Mouse (Mus musculus): ENCODE measurements around the gene Ubxn10. TPM values are rescaled to one million over a fixed set of nuclear protein-coding genes. Genes with fewer than 3 reads are reported as not detected.

Ubxn10 gene
- polyA plus RNA-seq, 1 experiment from 2014 or later = 3.4 TPM

GRCm38 (mm10) chr4:138762266-138762665 lies 25.3 kb upstream of the Ubxn10 start:
- Histone ChIP-seq H3K4me3 (ENCODE audit: low read depth, low read length) (no peak overlapping the region), H3K9me3 (replicated peaks; ENCODE audit: control insufficient read depth, low read length) (no peaks in the 10 kb centered on the region), H3K4me2 (ENCODE audit: low read length) (no peak overlapping the region), H3K27me3 (replicated peaks; ENCODE audit: control insufficient read depth, insufficient read depth, low read length) (no peaks in the 10 kb centered on the region), H3K9ac (ENCODE audit: low read length) (no peak overlapping the region), H3K36me3 (ENCODE audit: control insufficient read depth, insufficient read depth, low read length) (no peaks in the 10 kb centered on the region), H3K27ac (ENCODE audit: low read depth, low read length) (no peak overlapping the region), H3K4me1 (ENCODE audit: control insufficient read depth, insufficient read depth, low read length) (no peaks in the 10 kb centered on the region)
- DNase-seq (ENCODE audit: low spot score) = no peak
- no peak for ATAC-seq
- 83% methylated on average over 9 of the region's 9 CpGs for WGBS

GRCm38 (mm10) chr4:138757416-138757815 lies 20.4 kb upstream of the Ubxn10 start, which contains the start of gene Pla2g2f:
Gene Pla2g2f (minus strand): TSS chr4:138757626.
- Histone ChIP-seq H3K36me3 (ENCODE audit: control insufficient read depth, insufficient read depth, low read length) (no peaks in the 10 kb centered on the region), H3K27me3 (replicated peaks; ENCODE audit: control insufficient read depth, insufficient read depth, low read length) (no peaks in the 10 kb centered on the region), H3K4me1 (ENCODE audit: control insufficient read depth, insufficient read depth, low read length) (no peaks in the 10 kb centered on the region), H3K4me3 (ENCODE audit: low read depth, low read length) (no peak within 1 kb of the TSS), H3K27ac (ENCODE audit: low read depth, low read length) (no peak within 1 kb of the TSS), H3K9me3 (replicated peaks; ENCODE audit: control insufficient read depth, low read length) (no peaks in the 10 kb centered on the region), H3K4me2 (ENCODE audit: low read length) (no peak within 1 kb of the TSS), H3K9ac (ENCODE audit: low read length) (no peak within 1 kb of the TSS)
- WGBS = 81% methylated on average over 8 of the region's 8 CpGs
- DNase-seq (ENCODE audit: low spot score) (no peak), ATAC-seq (no peak)

- DNase-seq (ENCODE audit: low spot score) = no peak
- Histone ChIP-seq H3K9ac (ENCODE audit: low read length) (no peak overlapping the region), H3K36me3 (ENCODE audit: control insufficient read depth, insufficient read depth, low read length) (no peaks in the 10 kb centered on the region), H3K9me3 (replicated peaks; ENCODE audit: control insufficient read depth, low read length) (no peaks in the 10 kb centered on the region), H3K4me1 (ENCODE audit: control insufficient read depth, insufficient read depth, low read length) (no peaks in the 10 kb centered on the region), H3K4me2 (ENCODE audit: low read length) (no peak overlapping the region), H3K4me3 (ENCODE audit: low read depth, low read length) (no peak overlapping the region), H3K27ac (ENCODE audit: low read depth, low read length) (no peak overlapping the region), H3K27me3 (replicated peaks; ENCODE audit: control insufficient read depth, insufficient read depth, low read length) (no peaks in the 10 kb centered on the region)
- ATAC-seq = no peak
- 77% methylated on average over 11 of the region's 11 CpGs for WGBS
Measured at GRCm38 (mm10) chr4:138755983-138756382, 19.0 kb upstream of the Ubxn10 start.

- Histone ChIP-seq H3K9ac (ENCODE audit: low read length) (no peak overlapping the region), H3K27ac (ENCODE audit: low read depth, low read length) (no peak overlapping the region), H3K4me2 (ENCODE audit: low read length) (no peak overlapping the region), H3K9me3 (replicated peaks; ENCODE audit: control insufficient read depth, low read length) (no peaks in the 10 kb centered on the region), H3K36me3 (ENCODE audit: control insufficient read depth, insufficient read depth, low read length) (no peaks in the 10 kb centered on the region), H3K27me3 (replicated peaks; ENCODE audit: control insufficient read depth, insufficient read depth, low read length) (no peaks in the 10 kb centered on the region), H3K4me3 (ENCODE audit: low read depth, low read length) (no peak overlapping the region), H3K4me1 (ENCODE audit: control insufficient read depth, insufficient read depth, low read length) (no peaks in the 10 kb centered on the region)
- no peak for ATAC-seq
- DNase-seq (ENCODE audit: low spot score) = no peak
- WGBS = 69% methylated on average over 4 of the region's 4 CpGs
Measured at GRCm38 (mm10) chr4:138755439-138755838, 18.5 kb upstream of the Ubxn10 start.

- Histone ChIP-seq H3K9ac (ENCODE audit: low read length) (no peak overlapping the region), H3K9me3 (replicated peaks; ENCODE audit: control insufficient read depth, low read length) (no peaks in the 10 kb centered on the region), H3K4me1 (ENCODE audit: control insufficient read depth, insufficient read depth, low read length) (no peaks in the 10 kb centered on the region), H3K4me3 (ENCODE audit: low read depth, low read length) (no peak overlapping the region), H3K27me3 (replicated peaks; ENCODE audit: control insufficient read depth, insufficient read depth, low read length) (no peaks in the 10 kb centered on the region), H3K36me3 (ENCODE audit: control insufficient read depth, insufficient read depth, low read length) (no peaks in the 10 kb centered on the region), H3K4me2 (ENCODE audit: low read length) (no peak overlapping the region), H3K27ac (ENCODE audit: low read depth, low read length) (no peak overlapping the region)
- DNase-seq (ENCODE audit: low spot score) = no peak
- ATAC-seq = no peak
- 88% methylated on average over 9 of the region's 9 CpGs for WGBS
Measured at GRCm38 (mm10) chr4:138754432-138754831, 17.5 kb upstream of the Ubxn10 start.

GRCm38 (mm10) chr4:138753608-138754007 lies 16.6 kb upstream of the Ubxn10 start:
- no peak overlapping the region for H3K4me3 ChIP-seq (ENCODE audit: low read depth, low read length)
- no peaks in the 10 kb centered on the region for H3K4me1 ChIP-seq (ENCODE audit: control insufficient read depth, insufficient read depth, low read length)
- H3K27me3 ChIP-seq (replicated peaks; ENCODE audit: control insufficient read depth, insufficient read depth, low read length) = no peaks in the 10 kb centered on the region
- no peak for DNase-seq (ENCODE audit: low spot score)
- no peaks in the 10 kb centered on the region for H3K36me3 ChIP-seq (ENCODE audit: control insufficient read depth, insufficient read depth, low read length)
- ATAC-seq = no peak
- H3K27ac ChIP-seq (ENCODE audit: low read depth, low read length) = no peak overlapping the region
- 86% methylated on average over 3 of the region's 3 CpGs for WGBS
- no peak overlapping the region for H3K9ac ChIP-seq (ENCODE audit: low read length)
- no peaks in the 10 kb centered on the region for H3K9me3 ChIP-seq (replicated peaks; ENCODE audit: control insufficient read depth, low read length)
- no peak overlapping the region for H3K4me2 ChIP-seq (ENCODE audit: low read length)

GRCm38 (mm10) chr4:138752603-138753002 lies 15.6 kb upstream of the Ubxn10 start:
- no peaks in the 10 kb centered on the region for H3K9me3 ChIP-seq (replicated peaks; ENCODE audit: control insufficient read depth, low read length)
- no peaks in the 10 kb centered on the region for H3K4me1 ChIP-seq (ENCODE audit: control insufficient read depth, insufficient read depth, low read length)
- no peak overlapping the region for H3K27ac ChIP-seq (ENCODE audit: low read depth, low read length)
- no peak for DNase-seq (ENCODE audit: low spot score)
- 91% methylated on average over 6 of the region's 6 CpGs for WGBS
- no peak overlapping the region for H3K9ac ChIP-seq (ENCODE audit: low read length)
- H3K36me3 ChIP-seq (ENCODE audit: control insufficient read depth, insufficient read depth, low read length) = no peaks in the 10 kb centered on the region
- no peak overlapping the region for H3K4me2 ChIP-seq (ENCODE audit: low read length)
- ATAC-seq = no peak
- H3K4me3 ChIP-seq (ENCODE audit: low read depth, low read length) = no peak overlapping the region
- H3K27me3 ChIP-seq (replicated peaks; ENCODE audit: control insufficient read depth, insufficient read depth, low read length) = no peaks in the 10 kb centered on the region

- H3K9me3 ChIP-seq (replicated peaks; ENCODE audit: control insufficient read depth, low read length) = no peaks in the 10 kb centered on the region
- DNase-seq (ENCODE audit: low spot score) (peak; percentile 73), ATAC-seq (peak; percentile 50; the same call in 1 of the 2 replicates)
- H3K9ac ChIP-seq (ENCODE audit: low read length) = no peak overlapping the region
- H3K4me2 ChIP-seq (ENCODE audit: low read length) = no peak overlapping the region
- H3K27ac ChIP-seq (ENCODE audit: low read depth, low read length) = no peak overlapping the region
- H3K36me3 ChIP-seq (ENCODE audit: control insufficient read depth, insufficient read depth, low read length) = no peaks in the 10 kb centered on the region
- no peak overlapping the region for H3K4me3 ChIP-seq (ENCODE audit: low read depth, low read length)
- H3K4me1 ChIP-seq (ENCODE audit: control insufficient read depth, insufficient read depth, low read length) = no peaks in the 10 kb centered on the region
- 57% methylated on average over 8 of the region's 8 CpGs for WGBS
- H3K27me3 ChIP-seq (replicated peaks; ENCODE audit: control insufficient read depth, insufficient read depth, low read length) = no peaks in the 10 kb centered on the region
Measured at GRCm38 (mm10) chr4:138748369-138749072, 11.6 kb upstream of the Ubxn10 start.

GRCm38 (mm10) chr4:138747851-138748250 lies 10.9 kb upstream of the Ubxn10 start:
- 52% methylated on average over 10 of the region's 10 CpGs for WGBS
- Histone ChIP-seq H3K4me1 (ENCODE audit: control insufficient read depth, insufficient read depth, low read length) (no peaks in the 10 kb centered on the region), H3K4me3 (ENCODE audit: low read depth, low read length) (no peak overlapping the region), H3K9ac (ENCODE audit: low read length) (no peak overlapping the region), H3K36me3 (ENCODE audit: control insufficient read depth, insufficient read depth, low read length) (no peaks in the 10 kb centered on the region), H3K4me2 (ENCODE audit: low read length) (no peak overlapping the region), H3K27me3 (replicated peaks; ENCODE audit: control insufficient read depth, insufficient read depth, low read length) (no peaks in the 10 kb centered on the region), H3K27ac (ENCODE audit: low read depth, low read length) (0 out of 2 replicates have a peak overlapping the region, but pooled peaks have one; percentile 33), H3K9me3 (replicated peaks; ENCODE audit: control insufficient read depth, low read length) (no peaks in the 10 kb centered on the region)
- ATAC-seq (no peak; the same call in 1 of the 2 replicates), DNase-seq (ENCODE audit: low spot score) (peak; percentile 45)
